Mouse (Mus musculus) lung, embryonic 15.5 days (tissue): ENCODE data around the gene Nhlrc2. TPM values are rescaled to one million over a fixed set of nuclear protein-coding genes. Genes with fewer than 3 reads are reported as not detected.
A peak's percentile ranks its signal among the peaks of the same experiment; 100 is the strongest.

Experiments used
- ATAC-seq: fragments of 200-750 bp; cut with Nextera tagmentation; 2 replicates; pipeline ENCODE4 v1.8.0; 2017; ENCODE audit warnings: moderate number of reproducible peaks, borderline replicate concordance; ENCODE audit not compliant: low FRiP score, low TSS enrichment; ENCODE audit errors: extremely low read depth
- H3K27ac ChIP-seq: fragments of 300-500 bp; sonication (generic); 2 replicates; pipeline ENCODE4 v1.5.1; 2015; ENCODE audit warnings: moderate library complexity, mild to moderate bottlenecking, inconsistent platforms
- H3K27me3 ChIP-seq: fragments of 300-500 bp; sonication (generic); 2 replicates; pipeline ENCODE4 v1.6.1; 2015; ENCODE audit warnings: inconsistent platforms
- H3K36me3 ChIP-seq: fragments of 300-500 bp; sonication (generic); 2 replicates; pipeline ENCODE4 v1.6.1; 2015; ENCODE audit warnings: inconsistent platforms
- H3K4me1 ChIP-seq: fragments of 300-500 bp; sonication (generic); 2 replicates; pipeline ENCODE4 v1.6.1; 2015; ENCODE audit warnings: inconsistent platforms
- H3K4me2 ChIP-seq: fragments of 300-500 bp; sonication (generic); 2 replicates; pipeline ENCODE4 v1.6.1; 2015; ENCODE audit warnings: inconsistent platforms, mild to moderate bottlenecking, moderate library complexity
- H3K4me3 ChIP-seq: fragments of 300-500 bp; sonication (generic); 2 replicates; pipeline ENCODE4 v1.5.1; 2015; ENCODE audit warnings: mild to moderate bottlenecking, inconsistent platforms
- H3K9ac ChIP-seq: fragments of 300-500 bp; sonication (generic); 2 replicates; pipeline ENCODE4 v1.6.1; 2015; ENCODE audit warnings: inconsistent platforms
- H3K9me3 ChIP-seq: fragments of 300-500 bp; sonication (generic); 2 replicates; pipeline ENCODE4 v1.6.1; 2016; ENCODE audit warnings: inconsistent platforms
- WGBS: fragments of 180-500 bp; shearing (Covaris S2); methylation state at CpG from one replicate; pipeline ENCODE4 v1.1.7; 2015; 5-methylcytosine and 5-hydroxymethylcytosine counted together
- polyA plus RNA-seq: library from polyadenylated mRNA; unstranded; fragments of >200 nt; fragmentation: Nextera tagmentation; extraction: Ambion mirVana; gene quantifications from 2 replicates; pipeline ENCODE4 v1.2.1, GENCODE M21; 2015

Gene Nhlrc2
- polyA plus RNA-seq, 1 experiment from 2014 or later: 19.1 TPM

DNA sequence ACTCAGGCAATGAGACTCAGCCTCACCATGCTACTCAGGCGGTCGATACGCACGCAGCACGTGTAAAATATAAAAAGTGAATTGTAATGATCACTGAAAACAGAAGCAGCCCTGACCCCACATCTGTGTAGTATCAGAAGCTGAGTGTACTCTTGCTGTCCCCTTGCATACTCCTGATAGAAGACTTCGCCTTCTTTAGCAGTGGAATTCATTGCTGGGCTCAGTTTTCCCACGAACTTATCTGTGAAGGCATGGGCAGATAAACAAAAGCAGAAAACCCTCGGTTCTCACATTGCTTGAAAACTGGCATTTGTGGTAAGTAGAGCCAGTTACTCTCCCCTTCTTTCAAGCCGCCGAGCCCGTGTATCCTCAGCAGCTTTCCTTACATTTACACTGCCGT, 4.7 kb upstream of the Nhlrc2 start:
- H3K4me2 ChIP-seq: no peak overlapping the region
- peaks cover 28% of the 10 kb centered on the region; the same call in 1 of the 2 replicates for H3K4me1 ChIP-seq
- no peak overlapping the region for H3K9ac ChIP-seq
- H3K9me3 ChIP-seq: no peaks in the 10 kb centered on the region
- H3K27ac ChIP-seq: no peak overlapping the region
- WGBS: 87% methylated on average over 12 of the region's 12 CpGs
- no peaks in the 10 kb centered on the region for H3K27me3 ChIP-seq
- ATAC-seq: no peak
- H3K4me3 ChIP-seq: no peak overlapping the region
- H3K36me3 ChIP-seq: peaks cover 29% of the 10 kb centered on the region

- 75% methylated on average over 13 of the region's 13 CpGs for WGBS
- no peak overlapping the region for H3K4me3 ChIP-seq
- H3K27me3 ChIP-seq: no peaks in the 10 kb centered on the region
- H3K27ac ChIP-seq: peak overlapping the region; percentile 74
- no peak overlapping the region for H3K4me2 ChIP-seq
- no peaks in the 10 kb centered on the region for H3K9me3 ChIP-seq
- ATAC-seq: peak; percentile 37; the same call in 1 of the 2 replicates
- H3K4me1 ChIP-seq: peaks cover 32% of the 10 kb centered on the region
- H3K9ac ChIP-seq: no peak overlapping the region
- H3K36me3 ChIP-seq: peaks cover 28% of the 10 kb centered on the region
Observed at GRCm38 (mm10) chr19:56544681-56545388, 3.2 kb upstream of the Nhlrc2 start.

DNA sequence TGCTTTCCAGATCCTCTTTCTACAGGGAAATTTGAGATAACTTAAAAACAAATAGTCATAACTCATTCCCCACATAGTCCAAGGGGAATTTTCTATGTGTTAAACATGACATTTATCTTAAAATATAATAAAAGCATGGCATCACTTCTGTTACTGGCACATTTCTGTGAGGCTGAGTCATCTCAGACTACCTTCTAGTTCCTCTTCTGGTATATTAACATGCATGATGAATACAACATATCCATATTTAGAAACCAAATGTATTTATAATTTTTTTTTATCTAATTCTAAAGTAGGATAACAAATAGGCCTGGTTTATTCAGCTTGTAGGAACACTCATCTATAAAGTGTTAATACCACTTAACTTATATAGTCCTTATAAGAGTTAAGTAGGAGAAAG, 2.0 kb upstream of the Nhlrc2 start:
- no peak overlapping the region for H3K27ac ChIP-seq
- H3K27me3 ChIP-seq: no peaks in the 10 kb centered on the region
- H3K9ac ChIP-seq: no peak overlapping the region
- no peak overlapping the region for H3K4me3 ChIP-seq
- no peak overlapping the region for H3K4me2 ChIP-seq
- H3K9me3 ChIP-seq: no peaks in the 10 kb centered on the region
- H3K4me1 ChIP-seq: peaks cover 40% of the 10 kb centered on the region
- ATAC-seq: no peak
- H3K36me3 ChIP-seq: peaks cover 20% of the 10 kb centered on the region

GRCm38 (mm10) chr19:56547456-56548229, 418 bp upstream of the Nhlrc2 start, which contains the start of gene Dclre1a:
TSS of gene Dclre1a (minus strand) at chr19:56548222.
- H3K27me3 ChIP-seq: no peaks in the 10 kb centered on the region
- peak within 1 kb of the TSS; percentile 90 for H3K4me2 ChIP-seq
- H3K27ac ChIP-seq: peak within 1 kb of the TSS; percentile 97
- WGBS: 4% methylated on average over 20 of the region's 20 CpGs
- peak; percentile 40; the same call in 1 of the 2 replicates for ATAC-seq
- H3K9ac ChIP-seq: peak within 1 kb of the TSS; percentile 95
- H3K36me3 ChIP-seq: peaks cover 20% of the 10 kb centered on the region
- peaks cover 40% of the 10 kb centered on the region for H3K4me1 ChIP-seq
- peak within 1 kb of the TSS; percentile 91 for H3K4me3 ChIP-seq
- no peaks in the 10 kb centered on the region for H3K9me3 ChIP-seq

GRCm38 (mm10) chr19:56549033-56549680, 1.1 kb downstream of the Nhlrc2 start:
- 15% methylated on average over 18 of the region's 18 CpGs for WGBS
- Histone ChIP-seq H3K27ac (peak overlapping the region; percentile 97), H3K9ac (peak overlapping the region; percentile 95), H3K4me2 (peak overlapping the region; percentile 90), H3K4me1 (peaks cover 40% of the 10 kb centered on the region), H3K36me3 (peaks cover 27% of the 10 kb centered on the region), H3K9me3 (no peaks in the 10 kb centered on the region), H3K4me3 (peak overlapping the region; percentile 91), H3K27me3 (no peaks in the 10 kb centered on the region)
- no peak for ATAC-seq

DNA sequence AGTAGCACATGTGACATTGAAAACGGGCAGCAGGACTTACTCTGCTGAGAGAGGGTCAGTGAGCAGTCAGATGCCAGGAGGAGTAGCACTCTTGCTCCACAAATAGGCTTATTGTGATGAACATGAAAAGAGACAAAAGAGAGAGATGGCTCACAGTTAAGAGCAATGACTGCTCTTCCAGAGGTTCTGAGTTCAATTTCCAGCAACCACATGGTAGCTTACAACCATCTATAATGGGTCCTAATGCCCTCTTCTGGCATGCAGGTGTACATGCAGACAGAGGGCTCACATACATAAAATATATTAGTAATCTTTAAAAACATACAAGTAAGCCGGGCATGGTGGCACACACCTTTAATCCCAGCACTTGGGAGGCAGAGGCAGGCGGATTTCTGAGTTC, 5.1 kb downstream of the Nhlrc2 start:
- no peaks in the 10 kb centered on the region for H3K9me3 ChIP-seq
- H3K4me3 ChIP-seq: no peak overlapping the region
- H3K27me3 ChIP-seq: no peaks in the 10 kb centered on the region
- 94% methylated on average over 3 of the region's 3 CpGs for WGBS
- peaks cover 42% of the 10 kb centered on the region for H3K36me3 ChIP-seq
- ATAC-seq: no peak
- H3K9ac ChIP-seq: no peak overlapping the region
- no peak overlapping the region for H3K4me2 ChIP-seq
- peaks cover 18% of the 10 kb centered on the region for H3K4me1 ChIP-seq
- no peak overlapping the region for H3K27ac ChIP-seq

GRCm38 (mm10) chr19:56555972-56556371, 7.9 kb downstream of the Nhlrc2 start:
- Histone ChIP-seq H3K27ac (no peak overlapping the region), H3K4me1 (peaks cover 6% of the 10 kb centered on the region), H3K9ac (no peak overlapping the region), H3K36me3 (peaks cover 43% of the 10 kb centered on the region), H3K27me3 (no peaks in the 10 kb centered on the region), H3K4me2 (no peak overlapping the region), H3K9me3 (no peaks in the 10 kb centered on the region), H3K4me3 (no peak overlapping the region)
- 64% methylated on average over 5 of the region's 5 CpGs for WGBS
- ATAC-seq: no peak

DNA sequence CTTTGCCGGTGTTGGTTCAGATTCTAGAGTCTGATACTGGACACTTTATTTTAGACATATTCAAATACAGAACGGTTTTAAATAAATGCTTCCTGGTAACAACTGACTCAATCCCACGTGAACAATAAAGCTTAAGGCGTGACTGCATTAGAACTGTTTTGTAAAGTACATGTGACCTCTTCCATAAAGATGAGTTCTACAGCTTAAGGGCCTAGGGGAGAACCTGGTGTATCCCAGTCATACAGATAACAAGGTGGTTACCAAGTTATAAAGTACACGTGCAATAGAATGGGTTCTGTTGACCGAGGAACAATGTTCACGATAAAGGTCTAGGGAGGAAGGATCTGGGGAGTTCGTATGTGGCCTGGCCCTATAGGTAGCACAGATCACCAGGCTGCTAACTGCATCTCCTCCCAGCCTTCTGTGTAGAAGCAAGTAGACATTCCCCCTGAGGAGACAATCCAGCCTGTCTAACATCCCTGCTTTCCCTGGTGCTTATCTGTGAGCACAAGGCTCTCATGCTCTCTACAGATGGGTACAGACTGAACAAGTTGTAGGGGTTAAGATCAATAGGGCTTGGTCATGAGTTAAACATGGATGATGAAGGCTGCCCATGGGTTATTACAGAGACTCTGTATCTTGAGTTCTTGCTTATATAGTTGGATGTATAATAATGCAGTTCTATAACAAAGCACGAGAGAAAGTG, 14.5 kb downstream of the Nhlrc2 start:
- Histone ChIP-seq H3K36me3 (0 out of 2 replicates have a peak, but pooled peaks cover 6% of the 10 kb centered on the region), H3K9ac (no peak overlapping the region), H3K4me1 (no peaks in the 10 kb centered on the region), H3K9me3 (no peaks in the 10 kb centered on the region), H3K4me2 (no peak overlapping the region), H3K27me3 (no peaks in the 10 kb centered on the region), H3K27ac (no peak overlapping the region), H3K4me3 (no peak overlapping the region)
- 87% methylated on average over 9 of the region's 9 CpGs for WGBS
- ATAC-seq: no peak

DNA sequence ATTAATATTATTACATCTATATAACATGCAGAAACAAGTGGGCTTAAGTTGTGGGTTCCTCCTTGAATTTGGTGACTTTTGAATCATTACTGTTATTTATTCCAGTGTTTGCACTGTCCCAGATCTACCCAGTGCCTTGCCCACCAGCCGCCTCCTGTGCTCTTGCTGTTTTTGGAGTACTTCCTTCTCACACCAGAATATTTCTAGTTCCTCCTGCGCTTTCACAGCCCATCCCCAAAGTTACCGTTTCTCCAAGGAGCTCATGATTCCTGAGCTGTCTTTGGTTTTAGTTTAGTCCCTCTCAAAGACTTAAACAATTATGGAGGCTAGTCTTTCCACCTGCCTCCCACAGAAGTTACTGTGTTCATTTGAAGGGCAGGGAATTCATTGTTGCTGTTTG, 15.4 kb downstream of the Nhlrc2 start:
- H3K27ac ChIP-seq: no peak overlapping the region
- H3K9me3 ChIP-seq: no peaks in the 10 kb centered on the region
- no peak overlapping the region for H3K4me2 ChIP-seq
- no peak overlapping the region for H3K9ac ChIP-seq
- WGBS: 78% methylated on average over 3 of the region's 3 CpGs
- H3K4me1 ChIP-seq: no peaks in the 10 kb centered on the region; the same call in 1 of the 2 replicates
- H3K36me3 ChIP-seq: 0 out of 2 replicates have a peak, but pooled peaks cover 2% of the 10 kb centered on the region
- H3K27me3 ChIP-seq: no peaks in the 10 kb centered on the region
- ATAC-seq: no peak
- H3K4me3 ChIP-seq: no peak overlapping the region

DNA sequence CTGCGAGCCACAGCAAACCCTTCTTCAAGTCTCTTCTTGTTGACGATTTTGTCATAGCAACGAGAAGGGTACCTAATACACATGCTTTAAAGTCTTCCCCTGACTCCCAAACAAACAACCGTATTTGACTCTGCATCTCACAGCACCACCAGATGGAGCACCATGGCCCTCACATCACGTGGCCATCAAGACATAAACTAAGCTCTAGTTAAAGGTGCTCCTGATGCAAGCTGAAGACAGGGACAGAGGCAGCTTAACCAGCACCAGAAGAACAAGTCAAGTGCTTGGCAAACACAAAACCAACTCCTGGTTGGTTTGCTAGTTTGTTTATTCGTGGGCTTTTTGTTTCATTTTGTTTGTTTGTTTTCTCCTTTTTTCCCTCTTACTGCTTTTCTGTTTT, 17.3 kb downstream of the Nhlrc2 start:
- Histone ChIP-seq H3K4me1 (peaks cover under 1% of the 10 kb centered on the region), H3K9ac (no peak overlapping the region), H3K9me3 (no peaks in the 10 kb centered on the region), H3K36me3 (0 out of 2 replicates have a peak, but pooled peaks cover 2% of the 10 kb centered on the region), H3K27ac (no peak overlapping the region), H3K4me2 (no peak overlapping the region), H3K4me3 (no peak overlapping the region), H3K27me3 (no peaks in the 10 kb centered on the region)
- WGBS: 56% methylated on average over 6 of the region's 6 CpGs
- no peak for ATAC-seq

DNA sequence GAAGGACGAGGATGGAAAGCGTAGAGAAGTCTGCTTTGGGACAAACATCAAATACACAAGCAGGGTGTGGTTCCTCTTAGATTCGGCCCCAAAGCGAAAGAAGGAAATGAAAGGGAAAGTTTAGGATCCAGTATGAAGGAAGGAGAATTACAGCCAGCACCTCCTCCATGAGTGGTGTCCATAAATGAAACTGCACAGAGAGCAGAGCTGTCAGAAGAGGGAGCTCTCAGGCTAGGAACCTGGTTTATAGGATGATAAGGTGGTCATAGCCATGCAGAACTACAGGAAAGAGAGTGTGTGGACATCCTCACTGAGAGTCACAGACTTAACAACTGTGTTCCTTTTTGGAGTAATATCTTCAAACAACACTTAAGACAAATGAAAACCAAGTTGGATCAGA, 18.0 kb downstream of the Nhlrc2 start:
- Histone ChIP-seq H3K4me2 (no peak overlapping the region), H3K27ac (no peak overlapping the region), H3K4me3 (no peak overlapping the region), H3K9me3 (no peaks in the 10 kb centered on the region), H3K27me3 (no peaks in the 10 kb centered on the region), H3K4me1 (peaks cover 5% of the 10 kb centered on the region), H3K9ac (no peak overlapping the region), H3K36me3 (0 out of 2 replicates have a peak, but pooled peaks cover 2% of the 10 kb centered on the region)
- WGBS: 67% methylated on average over 4 of the region's 4 CpGs
- ATAC-seq: no peak
